Mouse (Mus musculus) small intestine, adult 2 months (tissue): ENCODE measurements around the gene Rtkn. TPM values are rescaled to one million over a fixed set of nuclear protein-coding genes. Genes with fewer than 3 reads are reported as not detected.

ENCODE experiments used
- H3K27ac ChIP-seq: fragments of 200-500 bp; 2 replicates; pipeline ENCODE4 v1.5.1; 2012; ENCODE audit warnings: low read depth, low read length, control low read depth, inconsistent platforms; ENCODE audit not compliant: insufficient read depth
- H3K27me3 ChIP-seq: fragments of 200-500 bp; 2 replicates; pipeline ENCODE4 v1.6.1; 2012; ENCODE audit warnings: mild to moderate bottlenecking, moderate library complexity, low read length, inconsistent platforms; ENCODE audit not compliant: control insufficient read depth, insufficient read depth
- H3K36me3 ChIP-seq: fragments of 200-500 bp; 2 replicates; pipeline ENCODE4 v1.6.1; 2012; ENCODE audit warnings: mild to moderate bottlenecking, low read length, control low read depth, inconsistent platforms; ENCODE audit not compliant: control insufficient read depth, insufficient read depth
- H3K4me1 ChIP-seq: fragments of 200-500 bp; 2 replicates; pipeline ENCODE4 v1.6.1; 2012; ENCODE audit warnings: low read length, inconsistent platforms, mixed read lengths; ENCODE audit not compliant: control insufficient read depth, insufficient read depth, insufficient read length
- H3K4me3 ChIP-seq: fragments of 200-500 bp; 2 replicates; pipeline ENCODE4 v1.5.1; 2012; ENCODE audit warnings: low read depth, mild to moderate bottlenecking, control low read depth, inconsistent platforms, low read length, moderate library complexity
- CTCF ChIP-seq: fragments of 200-500 bp; IDR thresholded peaks from 2 replicates; pipeline ENCODE4 v1.5.1; 2012; ENCODE audit warnings: low read depth, mild to moderate bottlenecking, control low read depth, inconsistent platforms, low read length, moderate library complexity, mixed read lengths; ENCODE audit not compliant: insufficient replicate concordance, insufficient read length; ENCODE audit errors: extremely low read depth
- POLR2A ChIP-seq: fragments of 200-500 bp; IDR thresholded peaks from 2 replicates; pipeline ENCODE4 v1.6.1; 2012; ENCODE audit warnings: low read depth, mild to moderate bottlenecking, control low read depth, inconsistent platforms, low read length, moderate library complexity
- WGBS: fragments of 180-500 bp; shearing (Covaris S2); methylation state at CpG from one replicate; pipeline ENCODE4 v1.1.7; 2018; 5-methylcytosine and 5-hydroxymethylcytosine counted together
- polyA plus RNA-seq: library from polyadenylated mRNA; depleted of rRNA; stranded (reverse); fragments of >200 nt; gene quantifications from 2 replicates; pipeline ENCODE4 v1.2.3, GENCODE M21; 2012

Gene Rtkn
- polyA plus RNA-seq, 1 experiment = 179 TPM

GRCm38 (mm10) chr6:83142886-83143285 lies 7.6 kb downstream of the Rtkn start:
- TF ChIP-seq POLR2A = no peak
- TF ChIP-seq CTCF = no peak
- H3K27me3 ChIP-seq = no peaks in the 10 kb centered on the region

GRCm38 (mm10) chr6:83145209-83145608 lies 9.9 kb downstream of the Rtkn start:
- H3K27me3 ChIP-seq = no peaks in the 10 kb centered on the region
- H3K27ac ChIP-seq = no peak overlapping the region
- peaks cover 20% of the 10 kb centered on the region; the same call in 1 of the 2 replicates for H3K36me3 ChIP-seq
- H3K4me1 ChIP-seq = 0 out of 2 replicates have a peak, but pooled peaks cover 3% of the 10 kb centered on the region
- no peak overlapping the region for H3K4me3 ChIP-seq
- TF ChIP-seq CTCF = no peak
- no peak for TF ChIP-seq POLR2A
- WGBS = 53% methylated on average over 2 of the region's 2 CpGs

More at GRCm38 (mm10) chr6:83142886-83143285, 7.6 kb downstream of the Rtkn start:
- H3K4me1 ChIP-seq = peaks cover 6% of the 10 kb centered on the region
- H3K4me3 ChIP-seq = no peak overlapping the region
- 87% methylated on average over 11 of the region's 11 CpGs for WGBS
- H3K36me3 ChIP-seq = peaks cover 16% of the 10 kb centered on the region; the same call in 1 of the 2 replicates
- H3K27ac ChIP-seq = no peak overlapping the region

- 86% methylated on average over 9 of the region's 9 CpGs for WGBS
- Histone ChIP-seq H3K4me1 (0 out of 2 replicates have a peak, but pooled peaks cover 3% of the 10 kb centered on the region), H3K27ac (no peak overlapping the region), H3K27me3 (no peaks in the 10 kb centered on the region), H3K36me3 (peaks cover 22% of the 10 kb centered on the region; the same call in 1 of the 2 replicates), H3K4me3 (no peak overlapping the region)
- no peak for TF ChIP-seq POLR2A
- no peak for TF ChIP-seq CTCF
Observed at GRCm38 (mm10) chr6:83145805-83146204, 10.5 kb downstream of the Rtkn start.

DNA sequence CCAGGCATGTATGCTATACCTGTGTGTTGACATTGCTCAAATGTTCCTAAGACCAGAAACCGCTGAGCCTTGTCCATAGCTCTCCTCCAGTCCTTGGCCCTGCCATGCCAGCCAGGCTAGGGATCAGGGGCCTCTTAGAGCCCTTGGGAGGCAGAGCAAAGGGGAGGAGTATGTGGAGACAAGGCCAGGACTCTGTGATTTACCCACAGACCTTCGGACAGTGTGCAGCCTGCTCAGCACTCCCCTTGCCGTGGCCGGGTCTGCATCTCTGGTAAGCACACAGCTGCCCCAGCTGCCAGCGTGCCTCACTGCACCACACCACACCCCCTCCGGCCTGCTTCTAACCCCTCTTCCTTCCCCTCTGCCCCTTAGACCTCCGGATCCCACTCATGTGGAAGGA lies 12.0 kb downstream of the Rtkn start:
- Histone ChIP-seq H3K4me3 (no peak overlapping the region), H3K27ac (no peak overlapping the region), H3K27me3 (no peaks in the 10 kb centered on the region), H3K4me1 (0 out of 2 replicates have a peak, but pooled peaks cover 3% of the 10 kb centered on the region), H3K36me3 (peaks cover 23% of the 10 kb centered on the region; the same call in 1 of the 2 replicates)
- no peak for TF ChIP-seq POLR2A
- TF ChIP-seq CTCF = no peak
- WGBS = 70% methylated on average over 7 of the region's 7 CpGs

DNA sequence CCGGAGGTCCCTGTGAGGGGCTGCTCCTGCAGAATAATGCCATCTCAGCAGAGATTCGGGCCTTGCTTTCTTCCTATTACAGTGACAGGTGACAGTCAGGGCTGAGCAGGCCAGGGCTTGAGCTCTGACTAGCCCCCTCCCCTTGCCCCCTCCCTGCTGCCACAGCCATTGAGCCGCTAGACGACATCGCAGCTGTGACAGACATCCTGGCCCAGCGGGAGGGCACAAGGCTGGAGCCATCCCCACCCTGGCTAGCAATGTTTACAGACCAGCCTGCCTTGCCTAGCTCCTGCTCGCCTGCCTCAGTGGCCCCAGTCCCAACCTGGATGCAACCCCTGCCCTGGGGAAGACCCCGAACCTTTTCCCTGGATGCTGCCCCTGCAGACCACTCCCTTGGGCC lies 16.5 kb downstream of the Rtkn start:
- peaks cover 23% of the 10 kb centered on the region; the same call in 1 of the 2 replicates for H3K36me3 ChIP-seq
- H3K4me3 ChIP-seq = no peak overlapping the region
- no peaks in the 10 kb centered on the region for H3K27me3 ChIP-seq
- WGBS = 74% methylated on average over 8 of the region's 8 CpGs
- H3K27ac ChIP-seq = no peak overlapping the region
- TF ChIP-seq CTCF (no peak), POLR2A (no peak)
- peaks cover 9% of the 10 kb centered on the region; the same call in 1 of the 2 replicates for H3K4me1 ChIP-seq

DNA sequence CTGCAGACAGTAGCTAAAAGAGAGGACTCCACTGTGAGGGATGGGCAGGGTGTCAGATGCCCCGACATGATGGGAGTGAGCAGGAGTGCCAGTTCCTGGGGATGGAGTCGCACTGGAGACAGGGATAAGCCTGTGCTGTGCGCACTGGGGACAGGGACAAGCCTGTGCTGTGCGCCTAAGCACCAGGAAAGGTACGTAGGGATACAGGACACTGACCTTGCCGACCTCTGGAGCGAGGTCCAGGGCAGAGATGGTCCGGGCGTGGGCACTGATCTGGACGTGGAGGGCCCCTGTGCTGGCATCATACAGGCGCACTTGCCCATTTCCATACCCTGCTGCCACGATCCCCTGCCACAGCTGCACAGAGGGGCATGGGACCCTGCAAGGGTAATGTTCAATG lies 17.8 kb downstream of the Rtkn start:
- Histone ChIP-seq H3K27ac (no peak overlapping the region), H3K4me3 (no peak overlapping the region), H3K36me3 (peaks cover 11% of the 10 kb centered on the region; the same call in 1 of the 2 replicates), H3K4me1 (peaks cover 9% of the 10 kb centered on the region; the same call in 1 of the 2 replicates), H3K27me3 (no peaks in the 10 kb centered on the region)
- no peak for TF ChIP-seq POLR2A
- TF ChIP-seq CTCF = no peak
- 74% methylated on average over 12 of the region's 12 CpGs for WGBS

DNA sequence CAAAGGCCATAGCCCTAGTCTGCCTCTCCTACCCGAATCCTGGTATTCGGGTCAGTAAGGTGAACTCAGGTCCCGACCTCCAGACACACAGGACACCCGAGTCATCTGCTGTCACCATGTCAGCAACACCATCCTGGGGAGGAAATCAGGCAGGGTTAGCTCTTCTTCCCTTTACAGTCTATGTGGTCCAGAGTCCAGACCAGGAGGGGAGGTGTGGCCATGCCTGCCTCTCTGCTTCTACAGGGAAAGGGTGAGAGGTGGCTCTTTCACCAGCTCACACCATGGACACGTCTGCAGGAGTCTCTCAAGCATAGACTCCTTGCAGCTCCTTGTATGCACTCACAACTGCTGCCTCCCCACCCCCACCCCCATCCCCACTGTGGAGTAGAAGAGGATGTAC lies 18.2 kb downstream of the Rtkn start:
- H3K27me3 ChIP-seq = no peaks in the 10 kb centered on the region
- 44% methylated on average over 5 of the region's 5 CpGs for WGBS
- peaks cover 9% of the 10 kb centered on the region; the same call in 1 of the 2 replicates for H3K4me1 ChIP-seq
- TF ChIP-seq CTCF (no peak), POLR2A (no peak)
- peaks cover 8% of the 10 kb centered on the region; the same call in 1 of the 2 replicates for H3K36me3 ChIP-seq
- H3K4me3 ChIP-seq = no peak overlapping the region
- no peak overlapping the region for H3K27ac ChIP-seq
